Mouse (Mus musculus): Measurements from ENCODE around the gene Tmem29. TPM values are rescaled to one million over a fixed set of nuclear protein-coding genes. Genes with fewer than 3 reads are reported as not detected.
"Not testable (repeated sequence)": the region's sequence is repeated elsewhere in the genome, so short reads cannot be mapped to it uniquely, and the experiment has no call there.

Gene Tmem29
- total RNA-seq (2015) (20.7 and 26.4 TPM in 2 replicates), total RNA-seq (2017) (32.6 and 32.7 TPM in 2 replicates)

- peak; percentile 98 for ATAC-seq (replicated peaks; ENCODE audit: poor library complexity)
Observed at GRCm38 (mm10) chrX:150458766-150459350, at the start of gene Tmem29. Gene Tmem29, minus strand, starts transcription at chrX:150459154.

DNA sequence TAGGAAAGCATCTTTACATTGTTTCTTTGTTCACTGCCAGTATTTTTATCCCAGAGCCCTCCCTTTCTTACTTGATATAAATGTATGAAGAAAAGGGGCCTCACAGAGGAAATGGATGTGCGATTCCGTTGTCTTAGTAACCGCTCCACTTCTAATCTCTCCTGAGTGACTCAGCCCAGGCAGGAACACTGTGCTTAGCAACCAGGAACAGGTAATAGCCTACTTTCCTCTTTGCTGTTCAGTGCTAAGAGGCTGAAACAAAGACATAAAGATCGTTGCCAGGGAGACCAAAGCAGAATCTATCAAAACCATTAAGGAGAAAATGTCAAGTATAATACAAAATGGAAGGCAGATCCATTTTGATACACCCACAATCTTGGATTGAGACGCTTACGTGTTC lies 49.7 kb upstream of the Tmem29 start:
- ATAC-seq (replicated peaks; ENCODE audit: poor library complexity), result no peak

- ATAC-seq (replicated peaks; ENCODE audit: poor library complexity), result not testable (repeated sequence)
Observed at GRCm38 (mm10) chrX:150487811-150488210, 28.9 kb upstream of the Tmem29 start.

DNA sequence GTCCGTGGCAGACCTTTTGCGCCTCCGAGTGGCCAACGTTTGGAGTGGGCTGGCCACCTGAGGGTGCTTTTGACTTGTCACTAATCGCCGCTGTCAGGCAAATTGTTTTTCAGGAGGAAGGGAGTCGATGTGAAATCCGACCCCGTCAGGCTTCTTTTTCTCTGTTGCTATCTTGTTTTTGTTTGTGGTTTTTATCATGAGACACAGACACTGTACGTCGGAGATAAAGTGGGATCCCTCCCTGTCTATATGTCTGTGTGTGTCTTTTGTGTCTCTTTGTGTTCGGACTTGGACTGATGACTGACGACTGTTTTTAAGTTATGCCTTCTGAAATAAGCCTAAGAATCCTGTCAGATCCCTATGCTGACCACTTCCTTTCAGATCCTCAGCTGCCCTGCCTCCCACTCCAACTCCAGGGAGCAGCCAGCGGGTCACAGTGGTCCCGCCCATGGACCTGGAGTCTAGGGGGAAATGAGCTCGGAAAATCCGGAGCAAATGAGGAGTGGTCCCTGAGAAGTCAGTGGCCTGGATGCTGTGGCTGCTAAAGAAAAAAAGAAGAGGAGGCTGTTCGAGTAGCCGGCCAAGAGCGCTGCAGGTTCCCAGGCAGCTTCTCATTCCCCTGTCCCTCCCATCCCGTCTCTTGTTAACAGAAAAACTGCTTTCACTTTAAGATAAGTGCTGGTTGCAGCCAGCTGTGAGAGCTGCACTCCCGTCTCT lies 27.5 kb upstream of the Tmem29 start:
- ATAC-seq (replicated peaks; ENCODE audit: poor library complexity), result not testable (repeated sequence)

DNA sequence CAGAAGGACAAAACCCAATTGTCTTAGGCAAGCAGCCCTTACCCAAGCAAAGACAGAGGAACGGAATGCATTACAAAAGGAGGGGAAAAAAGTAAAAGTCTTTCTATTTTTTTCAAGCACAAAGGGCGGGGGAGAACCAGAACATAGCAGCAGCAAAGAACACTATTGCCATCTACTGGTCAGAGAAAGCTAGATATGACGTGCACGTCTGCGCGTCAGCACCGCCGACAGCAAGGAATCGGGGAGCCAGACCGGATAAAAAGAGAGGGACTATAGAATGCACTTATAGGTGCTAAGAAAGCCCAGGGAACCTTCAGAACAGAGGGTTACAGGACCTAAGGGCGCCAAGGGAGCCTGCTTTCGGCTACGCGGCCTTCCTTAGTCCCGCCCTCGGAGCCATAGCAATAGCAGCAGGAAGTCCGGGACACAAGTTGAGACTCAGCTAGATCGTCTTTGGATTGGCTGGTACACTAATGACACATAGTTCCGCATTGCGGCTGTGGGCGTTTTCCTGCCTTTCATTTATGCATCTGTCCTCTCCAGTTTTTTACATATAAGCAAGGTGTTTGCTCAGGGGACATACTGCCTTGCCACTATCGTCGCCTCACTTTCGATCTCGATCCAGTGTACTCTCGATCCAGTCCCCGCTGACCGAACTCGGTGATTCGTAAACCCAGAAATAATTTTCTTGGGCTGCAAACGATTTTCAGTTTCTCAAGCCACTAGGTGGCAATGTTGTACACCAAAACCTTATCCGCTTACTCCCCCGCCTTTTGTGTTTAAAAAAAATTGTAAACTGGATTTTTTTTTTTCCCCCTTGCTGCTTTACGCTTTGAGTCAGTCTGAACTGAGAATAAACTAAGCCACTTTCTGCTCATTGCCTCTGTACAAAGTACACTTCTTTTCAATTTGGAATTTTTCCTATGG lies 19.2 kb upstream of the Tmem29 start:
- peak; percentile 97 for ATAC-seq (replicated peaks; ENCODE audit: poor library complexity)

- no peak for ATAC-seq (replicated peaks; ENCODE audit: poor library complexity)
Observed at GRCm38 (mm10) chrX:150471416-150471815, 12.5 kb upstream of the Tmem29 start.

DNA sequence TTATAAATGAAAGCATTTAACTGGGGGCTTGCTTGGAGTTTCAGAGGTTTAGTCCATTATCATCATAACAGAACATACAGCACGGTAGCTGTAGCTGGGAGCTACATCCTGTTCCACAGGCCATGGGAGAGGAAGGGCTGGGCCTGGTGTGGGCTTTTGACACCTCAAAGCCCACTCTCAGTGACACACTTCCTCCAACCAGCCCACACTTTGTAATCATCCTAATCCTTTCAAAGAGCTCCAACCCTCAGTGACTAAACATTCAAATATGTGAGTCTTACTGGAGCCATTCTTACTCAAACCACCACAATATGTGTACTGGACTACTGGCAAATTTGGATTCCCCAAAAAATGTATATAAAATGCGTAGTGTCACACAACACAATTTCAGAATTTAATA lies 9.3 kb upstream of the Tmem29 start:
- no peak for ATAC-seq (replicated peaks; ENCODE audit: poor library complexity)

- ATAC-seq (replicated peaks; ENCODE audit: poor library complexity), result not testable (repeated sequence)
Observed at GRCm38 (mm10) chrX:150466817-150467216, 7.9 kb upstream of the Tmem29 start.

DNA sequence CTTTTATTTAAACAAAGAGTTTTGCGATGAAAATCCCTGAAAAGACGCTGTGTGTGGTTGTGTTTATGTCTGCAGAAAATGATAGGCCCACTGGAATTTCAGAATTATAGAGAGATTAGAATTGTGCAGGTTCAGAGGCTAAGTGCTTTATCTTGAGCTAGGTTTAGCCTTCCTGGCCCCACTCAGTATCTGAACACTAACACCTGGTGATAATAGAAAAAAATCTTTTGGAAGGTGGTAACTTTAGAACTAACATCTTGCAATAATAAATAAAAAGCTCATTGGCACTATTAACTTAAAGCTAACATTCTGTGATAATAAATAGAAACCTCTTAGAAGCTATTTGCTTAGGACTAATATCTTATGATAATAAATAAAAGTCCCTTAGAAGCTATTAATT lies 1.2 kb upstream of the Tmem29 start:
- ATAC-seq (replicated peaks; ENCODE audit: poor library complexity), result no peak

GRCm38 (mm10) chrX:150459411-150459927 lies 515 bp upstream of the Tmem29 start:
- ATAC-seq (replicated peaks; ENCODE audit: poor library complexity), result no peak

DNA sequence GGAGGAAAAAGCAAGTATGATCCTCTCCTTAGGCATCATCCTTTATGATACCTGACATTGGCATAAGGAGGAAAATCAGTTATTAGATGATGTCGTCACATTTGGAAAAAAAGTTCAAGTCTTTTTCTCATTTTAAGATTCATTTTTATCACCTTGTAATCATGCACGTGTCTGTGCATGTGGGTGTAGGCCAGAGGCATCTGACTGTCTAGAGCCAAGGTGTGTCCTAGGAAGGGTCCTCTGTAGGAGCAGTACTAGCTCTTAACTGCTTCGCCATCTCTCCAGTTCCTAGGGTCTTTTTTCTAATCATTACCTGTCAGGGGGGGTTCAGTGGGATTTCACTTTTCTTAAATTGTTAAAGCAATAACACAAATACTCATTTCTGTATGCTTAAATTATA lies 818 bp downstream of the Tmem29 start:
- no peak for ATAC-seq (replicated peaks; ENCODE audit: poor library complexity)

DNA sequence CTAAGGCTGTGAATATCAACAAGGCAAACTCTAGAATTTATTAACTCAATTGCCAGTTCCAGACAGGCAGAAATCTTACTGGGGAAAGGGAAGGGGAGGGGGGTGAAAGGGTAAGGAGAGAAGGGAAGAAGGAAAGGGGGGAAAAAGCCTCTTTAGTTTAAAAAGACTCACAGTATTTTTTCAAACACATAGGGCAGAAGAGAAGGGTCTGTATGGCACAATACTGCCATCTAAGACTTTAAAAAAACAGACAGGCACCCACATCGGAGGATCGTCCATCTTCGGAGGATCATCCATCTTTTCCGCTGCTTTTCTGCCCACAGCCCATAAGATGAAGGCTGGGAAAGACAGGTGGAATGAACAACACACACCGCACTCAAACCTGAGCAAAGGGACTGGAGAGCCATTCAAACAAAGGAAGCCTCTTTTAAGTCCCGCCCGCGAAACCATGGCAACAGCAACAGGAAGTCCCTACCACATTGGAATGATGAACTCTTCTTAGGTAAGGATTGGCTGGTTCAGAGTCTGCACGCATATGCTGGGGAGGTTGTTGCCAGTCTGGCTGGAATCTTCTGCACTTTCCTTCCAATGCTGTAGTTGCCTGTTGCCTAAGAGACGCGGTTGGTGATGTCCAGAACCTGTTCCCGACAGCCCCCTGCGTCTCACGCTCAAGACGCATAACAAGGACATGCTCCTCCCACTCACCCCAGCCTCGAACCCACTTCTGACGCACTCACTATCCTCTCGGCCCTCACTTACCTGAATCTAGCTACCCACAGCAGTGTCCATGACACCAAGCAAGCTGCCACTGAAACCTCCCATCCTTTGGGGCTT lies 18.2 kb downstream of the Tmem29 start:
- ATAC-seq (replicated peaks; ENCODE audit: poor library complexity), result peak; percentile 96

GRCm38 (mm10) chrX:150436373-150436772 lies 22.6 kb downstream of the Tmem29 start:
- ATAC-seq (replicated peaks; ENCODE audit: poor library complexity), result no peak

GRCm38 (mm10) chrX:150435367-150435766 lies 23.6 kb downstream of the Tmem29 start:
- peak; percentile 80 for ATAC-seq (replicated peaks; ENCODE audit: poor library complexity)

DNA sequence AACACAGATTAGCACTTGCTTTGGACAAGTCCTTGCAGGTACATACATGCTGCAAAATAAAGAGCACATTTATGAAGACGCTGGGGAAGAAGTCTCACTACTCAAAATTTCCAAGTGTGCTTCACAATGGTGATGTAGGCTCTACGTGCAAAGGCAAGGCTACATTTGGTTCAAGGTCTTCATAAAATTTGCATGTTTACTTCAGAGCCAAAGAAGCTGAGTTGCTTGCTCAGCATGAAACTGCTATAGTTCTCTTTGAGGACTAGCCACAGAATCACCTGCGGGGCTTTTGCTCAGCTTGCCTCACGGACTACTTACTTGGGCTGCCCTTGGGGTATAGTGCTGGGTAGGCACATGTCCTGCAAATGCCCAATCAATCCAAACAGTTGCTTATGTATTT lies 45.4 kb downstream of the Tmem29 start:
- no peak for ATAC-seq (replicated peaks; ENCODE audit: poor library complexity)

Other genes starting within 250 kb of the Tmem29 start
- gene Alas2, start 88.2 kb upstream of the Tmem29 start, total RNA-seq (2015), result 0.22 and 0.59 TPM in 2 replicates
- gene Alas2, start 88.2 kb upstream of the Tmem29 start, total RNA-seq (2017), result 0.27 and 0.37 TPM in 2 replicates
- gene Pfkfb1, start 129.1 kb upstream of the Tmem29 start, total RNA-seq (2015), result 7.5 and 10.8 TPM in 2 replicates
- gene Pfkfb1, start 129.1 kb upstream of the Tmem29 start, total RNA-seq (2017), result 4.0 and 4.5 TPM in 2 replicates
- gene Apex2, start 130.7 kb upstream of the Tmem29 start, total RNA-seq (2015), result 8.4 and 12.2 TPM in 2 replicates
- 6.0 and 8.1 TPM in 2 replicates for gene Apex2, start 130.7 kb upstream of the Tmem29 start, total RNA-seq (2017)
- not detected in 2 replicates for gene Tro, start 198.4 kb upstream of the Tmem29 start, total RNA-seq (2015)
- not detected in 2 replicates for gene Tro, start 198.4 kb upstream of the Tmem29 start, total RNA-seq (2017)

Measured in megakaryocyte progenitor cell, adult 5-6 weeks (primary cell).